Mouse (Mus musculus) bone marrow macrophage, adult 2 months (primary cell): ENCODE measurements around the gene Zfp691.

Experiments used
- CTCF ChIP-seq: IDR thresholded peaks from 2 replicates; pipeline ENCODE4 v1.5.1; 2012; ENCODE audit warnings: low read depth, mild to moderate bottlenecking, low read length, moderate library complexity
- POLR2A ChIP-seq: IDR thresholded peaks from 2 replicates; pipeline ENCODE4 v1.6.1; 2012; ENCODE audit warnings: mild to moderate bottlenecking, low read depth, low read length, borderline replicate concordance

- TF ChIP-seq CTCF (no peak), POLR2A (no peak)
Observed at GRCm38 (mm10) chr4:119167068-119167467, 6.9 kb downstream of the Zfp691 start.
